Mouse (Mus musculus): ENCODE results near the gene Timm10b.

Timm10b gene

DNA sequence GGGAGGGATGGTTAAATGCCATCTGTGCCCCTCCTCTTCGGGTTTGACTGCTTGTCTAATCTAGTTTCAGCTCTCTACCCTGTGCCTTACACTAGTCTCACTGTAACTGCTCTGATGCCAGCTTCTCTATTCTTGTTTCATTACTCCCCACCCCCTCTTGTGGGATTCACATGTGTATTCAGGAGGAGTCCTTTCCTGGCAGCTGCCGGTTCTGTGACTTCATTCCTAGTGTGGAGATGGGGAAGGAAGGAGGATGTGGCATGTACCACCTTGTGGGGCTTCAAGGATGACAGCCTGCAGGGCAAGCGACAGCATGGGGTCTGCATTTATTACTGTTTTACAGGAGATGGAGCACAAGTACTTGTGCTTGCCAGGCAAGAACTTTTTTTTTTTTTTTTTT is 2.1 kb downstream of the Timm10b start:
- no peak for DNase-seq

DNA sequence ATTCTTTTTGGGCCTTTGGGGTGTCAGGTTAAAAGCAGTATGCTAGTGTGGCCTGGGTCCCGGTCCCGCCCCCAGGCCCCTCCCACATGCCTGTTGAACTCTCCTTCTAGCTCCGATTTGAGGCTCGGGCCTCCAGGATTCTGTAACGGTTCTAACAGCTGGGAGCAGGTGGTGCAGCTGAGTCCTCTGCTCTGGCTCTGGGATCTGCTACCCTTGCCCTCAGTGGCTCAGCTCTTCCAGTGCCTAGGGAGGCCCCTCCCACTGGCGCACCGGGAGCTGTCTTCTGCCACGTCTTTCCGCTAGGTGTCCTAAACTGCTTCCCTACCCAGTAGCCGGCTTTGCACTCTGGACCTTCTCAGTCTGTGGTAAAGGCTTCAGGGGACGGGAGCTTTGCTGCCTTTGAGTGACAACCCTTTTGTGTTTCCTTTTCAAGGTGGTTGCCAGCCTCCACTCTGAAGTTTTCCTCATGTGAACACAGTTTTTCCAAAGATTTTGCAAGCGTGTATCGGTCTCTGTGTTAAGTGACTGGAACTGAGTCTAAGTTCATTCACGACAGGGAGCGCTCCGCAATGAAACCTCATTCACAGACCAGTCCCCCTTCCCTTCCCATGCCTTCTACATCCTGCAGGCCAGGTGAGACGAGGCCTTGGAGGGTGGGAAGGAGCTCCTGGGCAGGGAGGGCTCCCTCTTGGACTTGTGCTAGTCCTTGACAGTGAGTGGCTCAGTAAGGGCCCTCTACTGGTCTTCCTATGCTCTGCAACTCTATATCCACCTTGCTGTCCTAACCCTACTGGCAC is 11.0 kb downstream of the Timm10b start, which contains the start of gene Dnhd1:
Gene Dnhd1 (plus strand): TSS at position 189 of the 797 bp plus-strand sequence.
- DNase-seq = peak; percentile 70 to 81

GRCm38 (mm10) chr7:105685541-105686197 is 45.8 kb downstream of the Timm10b start:
- DNase-seq = no peak

GRCm38 (mm10) chr7:105690875-105691274 is 51.0 kb downstream of the Timm10b start:
- DNase-seq = no peak
